Mouse (Mus musculus) right cerebral cortex, adult 2 months (tissue): ENCODE measurements at regions not wholly inside any gene's neighbourhood (a gene's known extent, or its start where the extent isn't known, plus 50 kb on each side); places are given as distances from the start of the nearest gene placed in this dataset.

ENCODE experiments used
- DNase-seq, 2 experiments: peaks; one replicate each; pipeline ENCODE4 v3.0.0; 2021 to 2022; ENCODE audit warnings: low spot score in 2 of 2

DNA sequence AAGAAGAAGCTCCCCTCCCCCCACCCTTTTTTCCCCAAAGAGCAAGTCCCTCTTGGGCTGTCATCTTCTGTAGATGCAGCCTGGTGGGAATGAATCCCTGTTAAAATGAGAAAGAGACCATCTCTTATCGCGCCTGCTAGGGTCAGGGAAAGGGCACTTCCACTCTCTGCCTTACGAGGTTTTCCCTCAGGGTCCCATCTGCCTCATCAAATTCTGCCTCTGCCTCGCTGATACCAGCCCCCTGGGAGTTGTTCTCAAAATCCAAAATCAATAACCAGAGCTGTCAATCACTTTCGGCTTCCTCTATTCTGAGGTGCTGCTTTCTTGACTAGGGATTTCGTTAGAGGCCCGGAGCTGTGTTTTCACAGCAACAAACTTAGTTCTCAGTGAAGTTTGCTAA, 255.7 kb downstream of the Stim2 start:
- DNase-seq = no peak

DNA sequence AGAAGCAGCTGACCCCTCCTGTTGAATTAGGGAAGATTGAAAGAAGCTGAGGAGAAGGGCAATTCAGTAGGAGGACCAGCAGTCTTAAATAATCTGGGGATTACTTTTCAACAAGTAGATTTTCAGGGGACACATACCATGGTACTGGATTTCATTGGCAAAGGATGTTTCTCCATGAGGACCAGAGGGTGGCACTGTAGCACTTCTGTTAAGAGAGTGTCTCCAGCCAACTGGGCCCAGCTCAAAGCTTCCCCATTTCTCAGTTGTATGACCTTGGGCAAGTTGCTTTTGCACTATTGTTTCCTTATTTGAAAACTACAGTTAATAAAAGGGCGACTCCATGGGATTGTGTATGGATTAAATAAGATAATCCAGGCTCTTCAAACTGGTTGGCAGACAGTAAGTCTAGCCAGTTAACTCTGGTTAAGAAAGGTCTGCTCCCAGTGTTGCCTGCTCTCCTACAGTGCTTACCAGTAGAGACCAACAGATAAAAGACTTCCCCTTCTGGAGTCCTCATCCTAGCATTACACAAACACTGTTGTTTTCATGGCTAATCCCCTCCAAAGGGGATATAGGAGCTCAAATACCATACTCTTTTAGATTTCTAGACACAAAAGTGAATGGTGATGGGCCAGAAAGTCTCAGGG, 259.9 kb downstream of the Stim2 start:
- DNase-seq = peak; percentile 46 to 54

DNA sequence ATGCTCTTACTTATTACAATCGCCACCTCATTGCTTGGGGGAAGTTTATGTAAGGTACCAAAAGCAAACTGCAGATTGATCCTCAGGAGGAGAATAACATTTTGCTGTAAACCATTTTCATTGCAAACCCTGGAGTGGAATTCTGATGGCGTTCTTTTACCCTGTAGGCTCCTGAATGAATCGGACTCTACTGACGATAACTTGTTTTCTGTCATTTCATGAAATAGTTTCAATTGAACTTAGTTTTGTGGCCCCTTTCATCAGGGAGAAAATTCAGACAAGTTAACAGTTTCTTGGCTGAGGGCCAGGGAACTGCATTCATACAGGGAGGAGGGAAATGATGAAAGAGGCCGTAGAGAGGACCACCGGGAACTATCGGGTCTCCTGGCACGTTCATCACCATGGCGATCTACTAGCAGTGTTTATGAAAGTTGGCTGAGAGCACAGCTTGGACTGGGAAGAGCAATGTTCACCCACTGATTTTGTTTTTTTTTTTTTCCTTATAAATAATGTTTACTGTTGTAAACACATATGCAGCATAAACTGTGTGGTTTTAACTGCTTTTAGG, 266.7 kb downstream of the Stim2 start:
- DNase-seq = no peak

DNA sequence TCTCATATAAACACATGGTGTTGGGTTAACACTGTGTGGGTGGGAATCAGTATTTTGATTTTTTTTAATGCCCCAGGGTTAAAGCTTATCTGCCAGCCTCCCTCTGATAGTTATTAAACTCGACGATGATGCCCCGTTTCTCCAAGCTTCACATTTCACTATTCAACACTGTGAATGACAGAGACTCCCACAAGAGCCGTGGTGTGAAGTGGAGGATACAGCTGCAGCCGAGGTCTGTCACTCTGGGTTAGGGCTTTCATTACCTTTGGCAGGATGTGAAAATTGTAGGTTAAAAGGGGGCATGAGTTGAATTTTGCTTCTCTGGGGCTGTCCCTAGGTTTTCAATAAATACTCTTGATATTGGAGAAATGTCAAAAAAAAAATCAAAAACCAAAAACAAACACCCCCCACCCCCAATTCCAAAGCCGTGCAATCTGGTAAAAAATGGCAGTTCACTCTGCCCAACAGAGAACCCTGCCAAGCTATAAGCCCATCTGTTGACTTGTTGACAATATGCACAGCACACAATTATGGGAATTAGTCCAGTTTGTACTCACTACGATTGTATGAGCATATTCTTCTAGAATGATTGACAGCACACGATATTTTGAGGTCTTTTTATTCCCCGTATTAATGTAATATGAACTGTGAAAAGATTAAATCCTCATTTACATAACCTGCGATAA, 269.7 kb downstream of the Stim2 start:
- no peak for DNase-seq

DNA sequence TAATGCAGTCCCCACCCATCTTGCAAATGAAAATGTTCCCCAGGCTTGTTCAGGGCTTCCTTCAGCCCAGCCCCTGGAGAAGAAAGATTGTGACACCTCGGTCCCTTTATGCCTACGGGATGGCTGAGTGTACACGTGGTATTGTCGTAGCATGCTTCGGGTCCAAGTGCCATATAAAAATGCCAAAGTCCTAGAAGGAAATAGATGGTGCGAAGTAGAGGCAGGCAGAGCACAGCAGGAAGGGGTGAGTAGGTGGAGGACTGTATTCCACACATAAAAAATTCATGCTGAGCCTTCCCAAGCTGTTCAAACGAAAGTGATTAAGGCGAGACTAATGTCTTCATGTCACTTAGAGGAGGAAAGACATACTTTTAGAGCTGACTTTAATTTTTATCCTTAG, 281.1 kb downstream of the Stim2 start:
- peak in 1 of 2 experiments; percentile 23 for DNase-seq

DNA sequence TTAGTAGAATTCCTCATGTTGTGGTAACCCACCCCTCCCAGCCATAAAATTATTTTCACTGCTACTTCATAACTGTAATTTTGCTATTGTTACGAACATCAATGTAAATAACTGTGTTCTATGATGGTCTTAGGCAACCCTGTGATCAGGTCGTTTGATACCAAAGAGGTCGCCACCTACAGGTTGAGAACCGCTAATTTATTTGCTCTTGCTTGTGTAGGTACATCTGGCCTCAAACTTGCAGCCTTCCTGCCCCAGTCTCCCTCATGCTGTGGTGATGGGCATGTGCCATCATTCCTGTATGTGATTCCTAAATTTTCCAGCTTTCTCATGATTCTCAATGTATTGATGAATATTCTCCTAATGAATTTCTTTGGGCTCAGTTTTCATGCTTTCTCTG, 282.4 kb downstream of the Stim2 start:
- DNase-seq = no peak

DNA sequence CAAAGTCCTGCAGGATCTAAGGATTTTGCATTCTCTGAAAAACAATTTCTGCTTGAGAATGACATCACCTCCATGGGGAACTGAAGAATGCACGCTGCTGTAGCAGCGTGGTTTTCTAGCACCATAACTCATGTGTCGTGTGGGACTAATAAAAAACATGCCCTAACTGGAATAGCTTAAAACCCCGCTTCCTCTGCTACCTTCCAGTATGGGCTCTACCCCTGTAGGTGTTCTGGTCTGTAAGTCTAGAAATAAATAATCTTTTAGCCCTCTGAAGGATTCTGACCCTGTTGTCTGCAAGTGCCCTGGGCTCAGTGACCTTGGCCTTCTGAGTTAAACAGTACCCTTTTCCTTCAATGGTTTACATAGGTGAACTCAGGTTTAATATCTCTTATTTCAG, 282.8 kb downstream of the Stim2 start:
- DNase-seq = no peak

DNA sequence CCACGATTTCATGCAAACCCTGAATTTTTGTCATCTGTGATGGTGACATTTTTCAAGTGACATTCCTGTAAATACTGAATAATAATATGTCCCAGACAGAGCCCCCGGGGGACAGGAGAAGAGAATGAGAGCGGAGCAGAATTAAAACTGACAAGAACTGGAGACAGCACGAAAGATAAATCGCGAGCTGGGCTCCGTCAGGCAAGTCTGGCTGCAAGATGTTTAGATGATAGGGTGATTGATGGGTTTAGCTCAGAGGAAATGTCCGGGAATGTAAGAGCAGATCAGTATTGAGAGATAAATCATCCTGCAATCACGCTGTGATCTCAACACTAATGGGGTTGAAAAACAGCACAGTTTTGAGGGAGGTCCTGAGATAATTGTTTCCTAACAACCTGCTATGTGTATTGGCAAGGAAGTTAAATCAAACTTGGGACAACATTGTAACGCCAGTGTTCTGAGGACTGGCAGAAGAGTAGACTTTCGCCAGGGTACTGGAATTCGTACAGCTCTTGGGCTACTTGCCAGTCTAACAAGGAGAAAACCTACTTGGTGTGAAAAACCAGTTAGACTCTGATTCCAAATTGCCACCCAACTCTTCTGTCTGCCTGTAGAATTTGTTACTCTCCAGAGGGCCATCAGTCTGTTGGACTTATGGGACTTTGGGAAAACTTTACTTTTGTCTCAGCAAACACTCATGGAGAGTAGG, 292.2 kb downstream of the Stim2 start:
- no peak for DNase-seq

DNA sequence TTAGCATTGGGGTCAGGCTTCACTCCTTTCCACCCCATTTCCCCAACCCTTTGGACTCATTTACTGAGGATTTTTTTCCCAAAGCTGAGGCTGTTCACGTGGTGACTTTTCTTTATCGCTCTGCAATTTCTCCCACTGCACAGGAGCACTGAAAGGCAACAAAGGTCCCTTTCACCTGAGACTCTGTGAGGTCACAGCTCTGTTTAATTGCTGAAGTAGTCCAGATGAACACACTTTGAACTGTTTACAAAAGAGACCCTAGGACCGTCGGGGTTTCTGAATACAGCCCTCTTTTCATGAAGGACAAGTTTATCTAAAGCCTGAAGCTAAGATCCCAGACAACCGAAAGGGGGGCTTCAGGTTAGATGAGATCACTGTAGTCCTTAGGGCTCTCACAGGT, 293.6 kb downstream of the Stim2 start:
- DNase-seq = no peak

DNA sequence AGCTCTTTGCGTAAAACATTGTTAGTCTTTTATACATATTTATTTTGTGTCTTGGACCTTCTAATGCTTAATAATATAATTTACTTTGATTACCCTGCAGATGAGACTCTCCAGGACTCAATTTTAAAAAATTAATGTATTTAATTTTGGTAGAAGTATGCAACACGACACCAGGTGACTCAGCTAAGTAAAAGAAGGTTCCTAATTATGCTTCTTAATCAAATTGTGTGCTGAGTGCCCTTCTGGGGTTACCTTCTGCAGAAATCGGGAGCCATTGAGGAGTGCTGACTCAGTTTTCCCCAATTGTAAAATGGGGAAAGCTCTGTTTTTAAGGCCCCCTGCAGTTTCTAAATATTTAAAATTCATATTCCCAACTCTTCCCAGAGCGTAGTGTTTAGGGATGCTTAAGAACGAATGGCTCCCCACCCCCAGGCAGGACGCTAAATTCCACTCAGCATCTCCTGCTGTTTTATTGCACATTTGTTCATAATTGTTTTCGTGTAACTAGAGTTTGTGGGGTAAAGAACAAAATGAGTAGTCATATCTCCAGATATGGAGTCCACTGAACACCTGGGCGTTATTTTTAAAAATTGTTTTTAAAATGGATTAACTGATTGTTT, 315.5 kb downstream of the Stim2 start:
- no peak for DNase-seq

DNA sequence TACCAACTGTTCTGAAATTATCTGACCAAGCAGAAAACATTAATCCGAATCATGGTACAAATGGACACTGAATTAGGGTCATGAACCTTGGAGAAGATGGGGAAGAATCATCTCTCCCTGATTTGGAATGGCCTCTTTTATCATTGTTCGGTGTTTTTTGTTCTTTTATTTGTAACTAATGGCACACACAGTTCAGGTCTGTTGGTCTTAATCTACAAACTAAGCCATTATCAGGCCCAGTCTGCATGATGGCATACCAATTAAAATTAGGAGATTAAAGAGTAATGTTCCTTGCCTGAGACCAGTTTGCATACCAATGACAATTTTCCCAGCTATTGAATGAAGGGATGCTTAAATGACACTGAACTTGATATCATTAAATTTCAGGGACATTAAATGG, 332.1 kb downstream of the Stim2 start:
- no peak for DNase-seq

DNA sequence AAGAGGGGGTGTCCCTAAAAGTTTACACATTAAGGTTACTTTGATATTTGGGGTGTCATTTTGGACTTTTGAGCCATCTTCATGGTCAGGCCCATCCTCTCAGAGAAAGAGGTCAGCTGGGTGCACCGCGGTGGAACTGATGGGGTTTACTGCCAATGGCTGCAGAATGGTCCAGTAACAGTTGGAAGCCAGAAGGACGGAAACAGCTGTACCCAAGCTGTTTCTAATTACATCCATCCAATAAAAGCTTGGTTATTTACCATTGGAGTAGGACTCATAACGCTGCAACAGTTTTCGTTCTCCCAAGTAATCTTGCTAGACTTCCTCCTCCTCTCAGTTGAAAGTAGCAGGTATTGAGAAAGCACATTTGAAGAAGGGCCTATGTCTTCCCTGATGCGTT, 344.7 kb downstream of the Stim2 start:
- no peak for DNase-seq

DNA sequence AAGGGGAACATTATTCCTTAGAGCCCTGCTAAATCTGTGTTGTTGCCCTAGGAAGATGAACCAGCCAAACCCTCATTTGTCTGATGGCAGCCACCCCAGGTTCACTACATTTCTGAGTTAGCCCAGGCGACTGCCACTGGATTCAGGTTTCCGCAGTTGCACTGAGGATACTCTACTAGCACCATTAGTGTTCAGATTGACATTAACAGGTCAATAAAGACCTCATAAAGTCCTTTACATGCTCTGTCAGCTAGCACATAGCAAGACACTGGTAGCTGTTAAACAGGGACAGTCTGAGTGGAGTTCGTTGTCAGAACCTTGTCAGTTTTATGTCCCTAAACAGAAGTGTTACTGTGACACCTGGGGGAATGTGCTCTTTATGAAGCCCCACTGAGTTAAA, 345.1 kb downstream of the Stim2 start:
- no peak for DNase-seq

DNA sequence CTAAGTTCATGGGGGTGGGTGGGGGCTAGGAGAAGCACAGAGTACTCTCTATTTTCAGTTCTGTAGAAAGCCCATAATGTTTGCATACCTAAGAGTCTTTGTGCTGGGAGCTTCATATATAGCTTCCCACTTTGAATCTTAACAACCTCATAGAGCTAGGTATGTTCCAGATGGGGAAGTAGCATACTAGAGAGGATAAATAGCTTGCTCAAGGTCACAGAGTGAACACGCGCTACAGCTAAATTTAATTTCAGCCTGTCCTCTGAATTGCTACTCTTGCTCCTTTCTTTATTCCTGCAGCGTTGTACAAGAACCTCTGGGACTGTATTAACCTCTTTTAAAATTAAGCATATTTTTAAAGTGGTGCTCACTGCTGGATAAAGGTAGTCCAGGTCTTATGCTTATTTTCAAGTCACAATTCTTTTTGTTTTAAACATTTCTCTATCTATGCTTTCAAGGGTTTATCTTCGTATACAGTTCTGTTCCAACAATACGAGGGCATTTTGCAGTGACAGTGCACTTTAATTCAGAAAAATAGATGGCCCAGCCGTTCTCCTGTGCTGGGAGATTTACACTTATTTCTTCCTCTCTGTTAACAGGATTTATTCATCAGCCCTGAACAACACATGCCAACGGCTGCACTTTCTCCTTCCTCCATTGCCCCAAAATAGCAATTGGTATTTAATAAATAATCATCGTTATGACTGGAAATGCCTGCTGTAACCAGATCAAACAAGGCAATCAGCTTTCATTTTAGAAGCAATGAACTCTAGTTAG, 350.7 kb downstream of the Stim2 start:
- DNase-seq = no peak

DNA sequence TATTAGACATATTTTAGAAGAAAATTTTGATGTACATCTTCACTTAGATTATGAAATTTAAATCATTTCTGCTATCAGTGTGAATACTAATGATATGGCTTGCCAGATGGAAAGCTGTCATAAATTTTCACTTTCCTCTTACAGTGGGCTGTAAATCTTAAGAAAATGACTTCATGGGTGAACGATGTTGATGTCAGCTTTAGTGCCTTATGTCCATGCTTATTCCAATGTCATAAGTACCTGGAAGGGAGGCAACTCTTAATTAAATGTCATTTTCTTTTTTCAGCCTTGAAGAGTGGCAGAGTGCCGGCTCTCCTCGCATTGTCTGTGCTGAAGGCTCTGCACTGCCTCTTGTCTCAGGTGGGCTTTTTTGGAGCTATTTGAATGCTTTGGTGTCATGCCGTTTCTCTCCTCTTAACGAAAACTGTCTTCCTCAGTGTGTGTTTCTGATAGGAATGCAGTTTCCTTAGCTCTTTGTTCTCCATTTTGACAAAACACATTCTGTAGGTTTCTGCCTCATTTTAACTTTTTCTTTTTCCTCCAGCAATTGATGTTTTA, 351.6 kb downstream of the Stim2 start:
- DNase-seq = no peak

DNA sequence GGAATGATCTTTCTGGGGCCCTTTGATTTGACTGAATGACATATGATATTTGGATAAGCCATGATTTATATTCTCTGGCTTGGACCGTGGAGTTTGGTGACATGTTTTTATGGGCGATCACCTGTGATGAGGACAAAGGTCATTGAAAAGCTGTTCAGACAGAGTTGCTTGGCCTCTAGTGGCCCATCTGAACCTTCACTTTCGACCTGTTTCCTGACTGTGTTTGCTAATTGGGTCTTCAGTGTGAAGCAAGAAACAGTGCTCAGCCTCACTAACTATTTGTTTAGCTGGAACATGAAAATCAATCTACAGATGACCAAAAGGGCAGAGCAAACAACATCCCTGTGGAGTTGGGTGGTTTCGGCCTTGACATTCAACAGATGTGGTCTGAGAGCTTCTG, 357.8 kb downstream of the Stim2 start:
- DNase-seq = no peak

DNA sequence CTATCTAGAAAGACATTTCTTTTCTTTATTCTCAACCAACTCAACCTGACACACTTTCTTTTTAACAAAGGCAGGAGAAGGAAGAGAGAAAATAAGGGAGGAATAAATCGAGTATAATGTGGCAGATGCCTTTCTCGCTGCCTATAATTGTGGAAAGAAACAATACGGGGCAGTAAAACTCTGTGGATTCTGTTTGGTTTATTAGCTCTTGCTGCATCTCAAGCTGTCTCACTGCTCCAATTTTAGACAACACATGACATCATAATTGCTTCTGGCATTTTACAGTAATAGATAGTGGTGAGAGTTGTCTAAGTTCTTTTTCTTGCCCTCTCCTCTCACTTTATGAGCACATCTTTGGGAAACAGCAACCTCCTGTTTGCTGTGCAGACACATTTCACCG, 359.2 kb downstream of the Stim2 start:
- DNase-seq = no peak

DNA sequence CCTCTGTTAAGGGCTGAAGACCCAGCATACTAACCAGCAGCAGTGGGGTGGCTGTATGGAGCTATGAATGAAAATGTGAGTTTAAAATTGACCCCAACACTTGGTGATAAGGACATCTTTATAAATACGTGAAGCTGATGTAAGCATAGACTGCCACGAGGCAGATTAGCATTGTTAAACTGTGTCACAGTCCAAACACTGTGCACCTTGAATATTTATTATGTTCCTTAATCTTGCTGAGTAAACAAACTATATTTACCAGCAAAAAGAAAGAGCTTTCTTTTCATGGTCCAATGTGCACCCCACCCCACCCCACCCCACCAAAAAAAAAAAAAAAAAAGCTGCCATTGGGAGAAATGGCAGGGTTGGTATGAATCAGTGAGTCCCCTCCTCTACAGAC, 359.9 kb downstream of the Stim2 start:
- no peak for DNase-seq
